18 mouse cellular contexts compared by ENCODE assay signal in the genomic region with DNA sequence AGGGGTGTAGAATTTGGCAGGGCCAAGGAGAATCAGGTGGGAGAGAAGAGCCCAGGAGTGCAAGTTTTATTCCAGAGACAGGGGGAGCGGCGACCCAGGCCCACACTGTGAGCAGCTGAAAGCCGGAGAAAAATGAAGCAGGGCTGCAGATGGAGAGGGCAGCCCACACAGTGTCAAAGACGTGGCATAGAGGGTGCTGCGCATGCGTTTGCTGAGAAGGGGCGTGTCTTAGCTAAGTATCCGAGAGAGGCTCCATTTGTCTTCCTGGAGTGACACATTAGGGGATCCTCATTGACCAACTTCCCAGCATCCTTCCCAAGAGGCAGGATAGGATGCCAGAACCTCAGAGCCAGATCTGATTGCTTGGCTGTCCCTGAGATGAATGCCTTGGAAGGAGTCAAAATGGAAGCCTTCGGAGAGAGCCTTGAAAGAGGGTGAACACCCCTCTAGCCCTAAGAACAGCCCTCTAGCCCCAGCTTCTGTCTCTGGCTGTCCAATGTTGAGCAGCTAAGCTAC. TPM values are rescaled to one million over a fixed set of nuclear protein-coding genes. Genes with fewer than 3 reads are reported as not detected.
DNase-seq lines count a peak whose midpoint lies in the region; ATAC-seq and TF ChIP-seq lines count a peak whose summit lies in the region.
"Had no signal": no experiment of that assay in that cellular context is flagged by ENCODE, and none has a peak within 500 bp of the region (broad histone marks: within the 10 kb centered on the region; RNA-seq: fewer than 3 reads in every experiment).

No protein-coding gene starts in this region.

- peaks cover 23% of the 10 kb centered on the region for H3K4me1 ChIP-seq in kidney, postnatal 0 days (replicated peaks; ENCODE audit: insufficient read depth, low read length)
- no peaks in the 10 kb centered on the region for H3K4me1 ChIP-seq in CH12.LX (ENCODE audit: control insufficient read depth in 1 of 2, insufficient read depth in 2 of 2)

- no peak for ATAC-seq in kidney, postnatal 0 days (replicated peaks; ENCODE audit: low FRiP score, low read depth)
- ATAC-seq: midbrain, embryonic 15.5 days had no signal

- H3K9ac ChIP-seq in kidney, postnatal 0 days (ENCODE audit: low read depth, low read length), result no peak overlapping the region
- H3K9ac ChIP-seq in CH12.LX (ENCODE audit: insufficient read depth, low read depth), result no peak overlapping the region
- H3K9ac ChIP-seq: forebrain, embryonic 12.5 days; lung, embryonic 15.5 days; midbrain, embryonic 15.5 days had no signal

- intact Hi-C loops in gastrocnemius, adult 2 months (cut with DNase I), result loop anchor here (2.0 kb wide), 1 partner anchor 24 kb away; no protein-coding TSS in a partner anchor

- H3K4me2 ChIP-seq in kidney, postnatal 0 days (ENCODE audit: low read length), result no peak overlapping the region
- H3K4me2 ChIP-seq in CH12.LX (ENCODE audit: insufficient read depth, low read depth, poor library complexity, severe bottlenecking), result no peak overlapping the region
- H3K4me2 ChIP-seq: forebrain, embryonic 12.5 days; lung, embryonic 15.5 days; midbrain, embryonic 15.5 days had no signal

- H3K27ac ChIP-seq in gastrocnemius, adult 2 months, result peak overlapping the region; percentile 43
- H3K27ac ChIP-seq in kidney, postnatal 0 days, result no peak overlapping the region
- no peak overlapping the region for H3K27ac ChIP-seq in CH12.LX (ENCODE audit: insufficient read depth, low read depth)
- H3K27ac ChIP-seq: forebrain, embryonic 12.5 days; lung, embryonic 15.5 days; midbrain, embryonic 15.5 days had no signal

- no peaks in the 10 kb centered on the region for H3K36me3 ChIP-seq in kidney, postnatal 0 days (ENCODE audit: insufficient read depth, low read length)
- H3K36me3 ChIP-seq in CH12.LX (replicated peaks in 1 of 2; ENCODE audit: control insufficient read depth in 1 of 2, insufficient read depth in 1 of 2, low read length in 1 of 2), result no peaks in the 10 kb centered on the region
- H3K36me3 ChIP-seq: forebrain, embryonic 12.5 days; lung, embryonic 15.5 days; midbrain, embryonic 15.5 days had no signal

- no peak for TF ChIP-seq POLR2A in CH12.LX (IDR thresholded peaks at IDR 0.05; ENCODE audit: low read depth, low read length)

- no peaks in the 10 kb centered on the region for H3K9me3 ChIP-seq in kidney, postnatal 0 days (replicated peaks; ENCODE audit: low read length)
- H3K9me3 ChIP-seq in CH12.LX (replicated peaks; ENCODE audit: low read length), result no peaks in the 10 kb centered on the region
- H3K9me3 ChIP-seq: forebrain, embryonic 12.5 days; lung, embryonic 15.5 days; midbrain, embryonic 15.5 days had no signal

- H3K27me3 ChIP-seq in kidney, postnatal 0 days (ENCODE audit: insufficient read depth, low read length), result no peaks in the 10 kb centered on the region; the same call in 1 of the 2 replicates
- H3K27me3 ChIP-seq in CH12.LX (replicated peaks), result peaks cover 81% of the 10 kb centered on the region
- H3K27me3 ChIP-seq: midbrain, embryonic 15.5 days had no signal

- TF ChIP-seq EP300 in CH12.LX (IDR thresholded peaks at IDR 0.05; ENCODE audit: low read length), result no peak

- no peaks in the 10 kb centered on the region for H3K79me2 ChIP-seq in CH12.LX (replicated peaks; ENCODE audit: control insufficient read depth, extremely low read depth, insufficient read depth, poor library complexity, severe bottlenecking)

- dilution Hi-C loops in CH12.LX (cut with MboI; ENCODE audit: extremely low pct_ligation_motif_present, extremely low pct_unique_long_range_greater_than_20kb, low sequenced_read_pairs), result no loop called here

- no peak for TF ChIP-seq RAD21 in CH12.LX (IDR thresholded peaks at IDR 0.05; ENCODE audit: low read depth, low read length)

- in situ Hi-C loops in CH12.LX (cut with MboI; ENCODE audit: low pct_ligation_motif_present, low pct_unique_long_range_greater_than_20kb, low sequenced_read_pairs), result no loop called here

- 39% methylated on average over 9 of the region's 9 CpGs for WGBS in kidney, postnatal 0 days

- no peak for TF ChIP-seq CTCF in gastrocnemius, adult 2 months (IDR thresholded peaks at IDR 0.05)
- no peak for TF ChIP-seq CTCF in kidney, postnatal 0 days (IDR thresholded peaks at IDR 0.05; ENCODE audit: low read depth)
- TF ChIP-seq CTCF in CH12.LX (conservative IDR thresholded peaks at IDR 0.05 in 1 of 2, IDR thresholded peaks at IDR 0.05 in 1 of 2; ENCODE audit: low read depth in 2 of 2, low read length in 2 of 2), result no peak

- no peak for DNase-seq in gastrocnemius, adult 2 months
- DNase-seq in gastrocnemius, postnatal 4 days (ENCODE audit: low spot score in 2 of 2), result no peak
- DNase-seq in kidney, postnatal 0 days (ENCODE audit: low spot score), result peak; percentile 32
- DNase-seq in kidney, adult 8-10 months, result no peak
- DNase-seq in CH12.LX (ENCODE audit: extremely low read depth), result no peak
- peak; percentile 59 for DNase-seq in embryo, embryonic 11 days
- DNase-seq in frontal cortex, adult 2 months (ENCODE audit: extremely low spot score in 1 of 2, low spot score in 1 of 2), result no peak
- no peak for DNase-seq in frontal cortex, postnatal 25 days (ENCODE audit: low spot score in 2 of 2)
- DNase-seq: adrenal gland, postnatal 25 days; cerebellum, postnatal 14 days; gastrocnemius, postnatal 36 days; kidney, adult 11 months; liver; right cerebral cortex, postnatal 14 days; thymus, adult 18-20 months had no signal

- H3K4me3 ChIP-seq in gastrocnemius, adult 2 months, result no peak overlapping the region
- no peak overlapping the region for H3K4me3 ChIP-seq in kidney, postnatal 0 days (replicated peaks; ENCODE audit: low read depth, low read length)
- no peak overlapping the region for H3K4me3 ChIP-seq in CH12.LX (replicated peaks in 1 of 3; ENCODE audit: low read depth in 2 of 3, low read length in 2 of 3, poor library complexity in 1 of 3)
- H3K4me3 ChIP-seq: forebrain, embryonic 12.5 days; lung, embryonic 15.5 days; midbrain, embryonic 15.5 days had no signal

TF ChIP-seq in CH12.LX, 34 proteins besides CTCF, POLR2A, EP300 and RAD21:
- TF ChIP-seq BHLHE40 (IDR thresholded peaks at IDR 0.05; ENCODE audit: low read depth, low read length) (no peak), SIN3A (IDR thresholded peaks at IDR 0.05; ENCODE audit: low read length) (no peak), NRF1 (IDR thresholded peaks at IDR 0.05; ENCODE audit: low read depth, low read length) (peak; percentile 76), CHD1 (IDR thresholded peaks at IDR 0.05; ENCODE audit: low read depth, low read length) (no peak), ZC3H11A (IDR thresholded peaks at IDR 0.05; ENCODE audit: low read depth, low read length) (no peak), TBP (conservative IDR thresholded peaks at IDR 0.05; ENCODE audit: low read depth, low read length) (no peak), UBTF (IDR thresholded peaks at IDR 0.05; ENCODE audit: low read depth, low read length) (no peak), ELF1 (IDR thresholded peaks at IDR 0.05; ENCODE audit: low read depth, low read length) (no peak)
TF ChIP-seq in CH12.LX: peak in this region for 1.

RNA-seq across cellular contexts. Expression of a gene that starts 14.5 kb away (rescaled TPM):
- 10 to 100 TPM in 1 of 2 experiments, 1 to 10 TPM in 1; 9.5 to 19.6 TPM for total RNA-seq in gastrocnemius, adult 2 months (2021)
- 1 to 10 TPM; 1.3 to 3.0 TPM for total RNA-seq in gastrocnemius, postnatal 4 days (2021)
- polyA plus RNA-seq in kidney, postnatal 0 days (2015; fragmentation: Nextera tagmentation; extraction: Ambion mirVana), result 12.2 and 12.7 TPM in 2 replicates
- total RNA-seq in CH12.LX (2012; rRNA removed), result 0.04 TPM in 1 of 2 replicates, not detected in the other
- total RNA-seq in CH12.LX (2014; rRNA removed), result not detected in 2 replicates
- not detected in 2 replicates for polyA plus RNA-seq in CH12.LX (2012; ENCODE audit: insufficient read length, low read depth)
- 3.4 and 4.0 TPM in 2 replicates for polyA plus RNA-seq in frontal cortex, adult 2 months (2012; rRNA removed)

Comparison
In these comparisons a context has a peak if more than half of its experiments do, and no peak if none do; other contexts are left out.
1. DNase-seq: peak in kidney, postnatal 0 days (single experiment) and embryo, embryonic 11 days (single experiment); none in gastrocnemius, adult 2 months (single experiment), gastrocnemius, postnatal 4 days (0 of 2), kidney, adult 8-10 months (0 of 2), CH12.LX (single experiment), frontal cortex, adult 2 months (0 of 2) and frontal cortex, postnatal 25 days (0 of 2).